Mouse (Mus musculus) stomach, adult 2 months (tissue): ENCODE results near the gene 2610021A01Rik. TPM values are rescaled to one million over a fixed set of nuclear protein-coding genes. Genes with fewer than 3 reads are reported as not detected.

Experiments
- polyA plus RNA-seq: library from polyadenylated mRNA; depleted of rRNA; stranded (reverse); fragments of >200 nt; gene quantifications from 2 replicates; pipeline ENCODE4 v1.2.3, GENCODE M21; 2012; rRNA removed

2610021A01Rik gene
- 0.18 and 0.91 TPM in 2 replicates for polyA plus RNA-seq

DNA sequence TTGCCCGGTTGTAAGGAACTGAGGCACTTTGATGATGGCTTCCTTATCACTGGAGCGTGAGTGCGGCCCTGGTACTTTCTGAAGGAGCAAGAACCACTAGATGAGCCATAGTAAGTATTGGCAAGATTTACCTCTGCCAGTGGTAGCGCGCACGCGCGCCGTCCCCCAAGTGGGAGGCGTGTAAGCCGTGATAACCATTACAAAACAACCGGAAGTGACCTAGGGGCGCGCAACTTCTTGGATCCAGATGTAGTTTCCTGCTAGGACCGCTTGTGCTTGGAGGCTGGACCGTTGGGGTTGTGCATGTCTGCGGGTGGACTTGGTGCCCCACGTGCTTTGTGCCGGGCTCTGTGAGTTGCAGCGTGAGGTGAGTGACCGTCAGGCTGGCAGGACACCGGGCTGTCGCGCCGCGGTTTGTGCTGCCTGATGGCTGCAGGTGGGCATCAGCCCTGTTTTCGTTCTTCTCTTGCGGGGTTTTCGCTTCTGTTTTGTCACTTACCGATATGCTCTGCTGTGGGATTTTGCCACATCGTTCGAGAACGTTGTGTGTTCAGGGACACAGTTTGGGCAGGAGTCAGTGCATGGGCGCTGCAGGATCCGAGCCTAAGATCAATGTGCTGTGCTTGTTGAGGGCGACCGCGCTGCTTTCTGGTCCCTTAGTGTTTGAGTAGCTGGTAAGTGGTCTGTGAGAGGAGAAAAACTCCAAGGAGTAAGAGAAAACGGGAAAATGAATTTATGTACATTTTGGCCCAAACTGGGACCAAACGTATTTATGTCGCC lies at the start of gene 2610021A01Rik:
Gene 2610021A01Rik, plus strand, starts transcription at position 197 of the 780 bp plus-strand sequence.

GRCm38 (mm10) chr7:41573562-41573961 lies 25.5 kb upstream of the 2610021A01Rik start, which contains the start of gene Gm6871:
TSS of gene Gm6871 (minus strand) at chr7:41573662.

GRCm38 (mm10) chr7:41632409-41633220 lies 33.6 kb downstream of the 2610021A01Rik start, which contains the start of gene Zfp788:
TSS of gene Zfp788 (plus strand) at chr7:41633203.

Other genes with a start within 250 kb of the 2610021A01Rik start
- gene AI987944, start 205.9 kb upstream of the 2610021A01Rik start, polyA plus RNA-seq, result 0.58 and 1.2 TPM in 2 replicates
- 0.01 TPM in 1 of 2 replicates, not detected in the other for gene Vmn2r57, start 150.5 kb upstream of the 2610021A01Rik start, polyA plus RNA-seq
- not detected in 2 replicates for gene Gm20449, start 99.8 kb upstream of the 2610021A01Rik start, polyA plus RNA-seq
- gene AW146154, start 99.3 kb upstream of the 2610021A01Rik start, polyA plus RNA-seq, result 0.54 and 0.68 TPM in 2 replicates
- gene Gm6871, start 25.6 kb upstream of the 2610021A01Rik start, polyA plus RNA-seq, result not detected in 2 replicates
- 0.04 TPM in 1 of 2 replicates, not detected in the other for gene Zfp788, start 34.0 kb downstream of the 2610021A01Rik start, polyA plus RNA-seq